Mouse (Mus musculus) skeletal muscle tissue, adult 2 months (tissue): ENCODE measurements around the gene Gm20937.
"Not testable (repeated sequence)": the region's sequence is repeated elsewhere in the genome, so short reads cannot be mapped to it uniquely, and the experiment has no call there.

Experiments
- DNase-seq: peaks from one replicate; pipeline ENCODE4 v3.0.0-alpha.2; 2012; ENCODE audit warnings: low read depth, low spot score

Gm20937 gene

DNA sequence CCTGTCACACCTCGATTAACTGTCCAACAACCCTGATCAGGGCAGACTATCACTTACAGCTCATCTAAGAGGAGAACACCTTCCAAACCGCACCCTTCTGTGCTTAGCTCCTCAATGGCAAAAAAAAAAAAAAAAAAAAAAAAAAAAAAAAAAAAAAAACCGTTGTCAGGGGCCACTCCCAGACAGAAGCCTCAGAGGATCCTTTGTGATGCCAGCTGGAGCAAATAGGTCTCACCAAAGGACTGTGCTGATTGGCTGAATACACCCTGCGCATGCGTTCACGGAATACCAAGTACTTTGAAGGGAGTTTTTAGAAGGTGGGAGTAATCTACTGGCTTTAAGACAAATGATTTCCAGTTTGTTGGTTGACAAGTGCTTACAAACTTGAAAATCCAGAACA lies at the start of gene Gm20937:
Gm20937 (minus strand) TSS at position 101 of the 400 bp plus-strand sequence.
- not testable (repeated sequence) for DNase-seq
